Mouse (Mus musculus): ENCODE measurements at regions not wholly inside any gene's neighbourhood (a gene's known extent, or its start where the extent isn't known, plus 50 kb on each side); places are given as distances from the start of the nearest gene placed in this dataset.
A peak's percentile ranks its signal among the peaks of the same experiment; 100 is the strongest.

DNA sequence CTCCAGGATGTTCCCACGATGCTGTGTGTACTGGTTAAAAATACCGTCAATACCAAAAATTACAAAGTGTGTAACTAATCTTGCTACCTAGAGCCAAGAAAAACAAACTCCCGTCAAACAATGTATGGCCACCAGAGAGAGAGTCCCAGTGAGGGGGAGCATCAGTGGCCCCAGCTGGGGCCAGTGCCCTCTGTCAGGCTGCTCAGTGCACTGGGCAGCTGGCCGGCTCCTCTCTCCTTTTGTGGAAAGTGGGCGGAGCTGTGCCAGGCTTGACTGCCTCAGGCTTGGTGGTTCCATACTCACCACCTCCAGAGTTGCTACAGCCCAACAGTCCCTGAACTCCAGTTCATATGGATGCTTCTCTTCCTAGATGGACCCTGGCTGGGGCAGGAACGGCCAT is 53.8 kb upstream of the Sept5 start:
- peak; percentile 29 for DNase-seq
- intact Hi-C loops (cut with DNase I) = no loop called here

DNA sequence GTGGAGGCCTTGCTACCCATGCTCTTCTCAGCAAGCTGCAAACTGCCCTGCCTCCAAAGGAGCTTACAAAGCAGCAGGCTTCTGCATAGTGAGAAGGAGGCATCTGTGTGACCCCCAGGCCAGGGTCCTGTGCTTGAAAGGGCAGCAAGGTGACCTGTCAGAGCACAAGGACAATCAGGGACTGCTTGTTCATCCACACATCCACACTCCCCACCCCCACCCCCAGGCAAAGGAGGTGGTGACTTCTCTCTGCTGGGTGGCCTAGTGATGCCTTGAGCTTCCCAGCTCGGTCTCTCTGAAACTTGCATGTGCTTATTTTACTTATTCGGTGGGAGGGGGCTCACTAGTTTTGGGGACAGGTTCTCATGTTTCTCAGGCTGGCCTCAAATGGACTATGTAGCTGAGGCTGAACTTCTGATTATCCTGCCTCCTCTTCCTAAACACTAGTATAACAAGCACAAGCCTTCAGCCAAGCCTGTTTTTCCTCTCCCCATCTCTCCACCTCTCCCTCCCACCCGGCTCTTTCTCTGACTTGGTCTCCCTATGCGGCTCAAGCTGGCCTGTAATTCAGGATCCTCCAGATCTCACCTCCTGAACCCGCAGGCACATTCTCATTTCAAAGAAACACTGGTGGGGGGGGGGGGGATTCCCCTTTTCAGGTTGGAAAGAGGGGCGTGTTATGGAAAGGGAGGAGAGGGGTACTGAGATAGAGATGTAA is 56.4 kb upstream of the Sept5 start:
- DNase-seq = no peak
- intact Hi-C loops (cut with DNase I) = no loop called here

DNA sequence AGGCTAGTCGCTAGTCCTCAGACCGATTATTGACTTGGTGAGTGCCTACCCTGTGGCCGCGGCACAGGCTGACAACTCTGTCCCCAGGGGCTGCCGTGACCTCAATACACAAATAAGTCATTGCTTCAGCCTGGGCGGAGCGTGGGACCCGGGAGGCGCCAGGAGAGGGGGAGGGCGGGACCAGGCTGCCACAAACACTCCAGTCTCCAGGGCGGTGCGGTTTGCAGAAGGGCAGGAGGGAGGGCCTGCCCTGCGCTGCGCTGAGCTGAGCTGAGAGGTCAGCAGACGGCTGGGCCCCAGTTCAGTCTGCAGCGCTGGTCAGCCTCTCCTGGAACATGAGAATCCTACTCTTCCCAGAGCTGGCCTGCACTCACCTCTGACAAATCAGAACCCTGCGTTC is 57.2 kb upstream of the Sept5 start:
- DNase-seq = peak; percentile 79
- intact Hi-C loops (cut with DNase I) = no loop called here

DNA sequence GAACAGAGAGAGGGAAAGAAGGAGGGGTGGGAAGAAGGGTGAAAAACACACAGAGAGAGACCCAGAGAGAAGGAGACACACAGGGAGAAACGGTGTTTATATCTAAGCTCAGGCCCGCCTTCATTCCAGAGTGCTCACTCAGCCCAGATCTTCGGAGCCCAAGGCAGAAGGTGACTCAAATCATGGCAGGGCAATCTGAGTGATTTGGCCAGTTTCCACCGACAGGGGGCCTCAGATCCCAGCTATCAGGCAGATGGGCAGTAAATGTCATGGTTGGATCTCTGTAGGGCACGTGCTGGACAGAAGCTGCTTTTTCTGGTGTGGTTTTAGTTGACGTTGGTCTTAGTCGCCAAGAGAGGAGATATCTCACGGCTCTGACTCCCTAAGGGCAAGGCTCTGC is 57.6 kb upstream of the Sept5 start:
- intact Hi-C loops (cut with DNase I) = no loop called here
- peak; percentile 72 for DNase-seq

DNA sequence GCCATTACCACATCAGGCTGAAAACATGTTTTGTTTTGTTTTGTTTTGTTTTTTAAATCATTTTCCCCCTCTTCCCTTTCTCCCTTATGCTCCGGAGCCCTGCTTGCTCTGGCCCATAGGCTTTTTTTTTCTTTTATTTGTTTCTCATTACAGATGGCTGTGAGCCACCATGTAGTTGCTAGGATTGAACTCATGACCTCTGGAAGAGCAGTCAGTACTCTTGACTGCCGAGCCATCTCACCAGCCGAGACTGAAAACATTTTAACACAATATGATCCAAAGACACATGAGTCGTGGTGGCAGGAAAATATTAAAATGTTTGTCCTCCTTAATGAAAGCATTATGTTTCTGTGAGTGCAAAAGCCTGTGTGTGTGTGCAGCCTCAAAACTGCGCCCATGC is 65.8 kb upstream of the Sept5 start:
- DNase-seq = no peak
- intact Hi-C loops (cut with DNase I) = loop anchor here (5.0 kb wide), 1 partner anchor 102 kb away; no protein-coding TSS in a partner anchor

DNA sequence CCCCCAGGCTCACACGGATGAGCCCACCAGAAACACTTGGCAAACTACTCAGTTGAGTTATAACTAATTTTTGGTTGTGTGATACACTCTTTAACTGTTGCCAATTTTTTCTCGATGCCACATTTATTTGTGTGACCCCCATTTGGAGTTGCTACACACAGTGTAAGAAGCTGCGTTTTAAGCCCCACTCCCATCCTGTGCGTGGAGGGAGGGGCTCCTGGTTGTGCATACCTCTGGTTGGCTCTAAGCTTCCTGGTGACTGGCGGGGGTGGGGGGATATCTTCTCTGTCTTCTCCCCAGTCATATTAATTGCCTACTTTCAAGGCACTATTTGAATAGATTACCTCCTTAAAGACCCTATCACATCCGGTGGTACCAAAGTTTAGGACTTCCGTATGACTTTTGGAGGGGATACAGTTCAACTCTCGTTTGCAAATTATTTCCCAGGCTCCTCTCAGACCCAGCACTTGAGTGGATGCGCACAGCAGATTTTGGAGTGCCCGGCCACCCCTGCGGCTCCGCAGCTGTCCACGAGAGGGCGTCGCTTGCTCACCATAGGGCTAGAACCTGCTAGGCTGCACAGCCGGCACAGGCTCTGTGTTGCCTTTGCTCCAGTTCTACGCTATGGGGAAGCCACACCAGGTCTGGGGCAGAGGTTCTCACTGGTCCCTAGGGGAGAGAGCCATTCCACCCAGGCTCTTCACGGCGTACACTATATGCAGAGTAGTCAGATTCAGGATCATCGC is 66.5 kb upstream of the Sept5 start:
- intact Hi-C loops (cut with DNase I) = loop anchor here (5.0 kb wide), 1 partner anchor 101 kb away; no protein-coding TSS in a partner anchor
- DNase-seq = peak; percentile 85

DNA sequence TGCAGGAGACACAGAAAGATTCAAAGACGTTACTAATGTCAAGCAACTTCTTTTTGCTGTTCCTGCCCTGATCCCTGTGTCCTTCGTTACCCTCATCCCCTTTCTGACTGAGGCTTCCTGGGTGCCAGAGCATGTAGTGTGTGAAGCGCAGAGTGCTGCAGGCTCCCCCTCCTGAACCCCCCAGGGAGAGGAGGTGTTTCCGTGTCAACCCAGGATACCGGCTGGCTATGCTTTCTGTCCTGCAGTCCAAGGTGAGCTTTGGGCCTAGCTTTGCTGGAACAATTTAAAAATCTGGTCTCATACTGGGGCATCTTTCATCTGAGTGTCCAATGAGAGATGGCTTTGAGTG is 67.0 kb upstream of the Sept5 start:
- intact Hi-C loops (cut with DNase I) = loop anchor here (5.0 kb wide), 1 partner anchor 101 kb away; no protein-coding TSS in a partner anchor
- DNase-seq = no peak

DNA sequence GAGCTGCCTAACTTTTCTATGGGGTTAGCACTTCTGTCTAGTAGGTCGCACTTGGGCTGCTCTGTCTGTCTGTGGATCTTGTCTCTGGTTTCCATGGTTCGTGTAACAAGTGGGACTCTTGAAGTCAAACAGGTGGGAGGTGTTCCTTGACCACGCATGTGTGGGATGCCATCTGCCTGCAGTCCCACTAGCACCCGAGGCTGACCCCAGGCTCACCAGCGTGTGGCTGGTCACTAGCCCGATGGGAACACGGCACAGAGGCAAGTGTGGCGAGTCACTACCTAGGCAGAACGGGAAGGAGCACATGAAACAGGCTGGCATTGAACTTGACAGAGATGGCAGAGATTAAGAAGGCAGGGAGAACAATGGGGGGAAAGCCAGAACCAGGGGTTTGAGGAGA is 72.5 kb upstream of the Cldn5 start:
- DNase-seq = no peak
- intact Hi-C loops (cut with DNase I) = no loop called here

DNA sequence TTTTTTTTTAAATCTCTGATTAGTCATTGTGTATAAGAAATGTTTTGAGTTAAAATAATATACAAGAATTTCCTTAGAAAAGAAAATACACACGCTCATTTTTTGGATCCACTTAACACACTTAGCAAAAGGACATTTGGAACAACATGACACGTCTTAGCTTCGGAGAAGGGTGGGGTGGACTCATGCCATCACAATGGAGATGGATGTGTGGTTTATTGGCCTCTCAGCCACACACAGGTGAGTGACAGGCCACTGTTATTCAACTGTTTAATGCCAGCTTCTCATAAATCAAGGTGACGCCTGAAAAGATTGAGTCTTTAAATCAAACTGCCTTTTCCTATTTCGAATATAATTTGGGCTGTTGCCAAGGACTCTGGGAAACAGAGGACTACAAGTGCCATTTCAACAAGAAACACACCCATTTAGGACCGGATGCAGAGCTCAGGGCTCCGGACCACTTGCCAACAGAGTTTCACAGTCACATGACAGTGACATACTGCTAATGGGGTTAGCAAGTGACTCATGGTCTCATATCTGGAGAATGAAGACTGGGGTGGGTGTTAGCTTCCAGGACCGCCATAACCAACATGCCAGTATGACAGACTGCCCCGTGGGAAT is 71.5 kb upstream of the Cldn5 start:
- intact Hi-C loops (cut with DNase I) = no loop called here
- DNase-seq = no peak

DNA sequence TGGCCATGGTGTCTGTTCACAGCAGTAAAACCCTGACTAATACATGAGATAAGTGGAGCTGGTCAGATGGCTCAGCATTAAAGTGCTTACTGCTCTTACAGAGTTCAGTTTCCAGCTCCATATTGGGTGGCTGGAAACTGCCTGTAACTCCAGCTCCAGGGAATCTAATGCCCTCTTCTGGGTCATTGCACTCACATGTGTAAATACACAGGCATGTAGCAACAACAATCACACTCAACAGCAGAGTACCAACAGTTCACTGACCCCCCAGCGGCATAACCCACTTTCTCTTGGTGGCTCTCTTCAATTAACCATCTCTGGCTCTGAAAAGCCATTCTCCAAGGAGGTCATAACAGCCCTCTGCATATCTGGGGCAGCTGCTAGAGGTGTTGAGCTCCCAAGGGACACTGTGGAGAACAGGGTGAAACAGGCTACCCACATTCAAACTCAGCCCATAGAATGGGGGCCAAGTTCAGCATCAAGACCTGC is 65.0 kb upstream of the Cldn5 start:
- DNase-seq = no peak
- intact Hi-C loops (cut with DNase I) = no loop called here

DNA sequence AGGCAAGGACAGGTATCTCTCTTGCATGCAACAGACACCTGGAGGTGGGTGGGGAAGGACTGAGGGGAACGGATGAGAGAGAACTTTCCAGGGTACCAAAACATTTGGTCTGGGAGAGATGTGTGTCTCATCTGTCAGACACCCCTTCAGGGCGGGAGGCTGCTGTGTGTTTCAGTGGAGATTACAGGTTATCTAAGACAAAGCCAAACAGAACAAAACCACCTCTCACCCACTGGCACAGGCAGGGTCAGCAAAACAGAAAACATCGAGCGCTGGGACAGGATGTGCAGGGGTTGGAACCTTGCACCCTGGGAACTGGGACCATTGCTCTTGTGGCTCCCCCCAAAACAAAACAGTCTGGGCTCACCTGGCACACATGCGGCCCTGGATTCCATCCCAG is 63.6 kb upstream of the Cldn5 start:
- no peak for DNase-seq
- intact Hi-C loops (cut with DNase I) = no loop called here

DNA sequence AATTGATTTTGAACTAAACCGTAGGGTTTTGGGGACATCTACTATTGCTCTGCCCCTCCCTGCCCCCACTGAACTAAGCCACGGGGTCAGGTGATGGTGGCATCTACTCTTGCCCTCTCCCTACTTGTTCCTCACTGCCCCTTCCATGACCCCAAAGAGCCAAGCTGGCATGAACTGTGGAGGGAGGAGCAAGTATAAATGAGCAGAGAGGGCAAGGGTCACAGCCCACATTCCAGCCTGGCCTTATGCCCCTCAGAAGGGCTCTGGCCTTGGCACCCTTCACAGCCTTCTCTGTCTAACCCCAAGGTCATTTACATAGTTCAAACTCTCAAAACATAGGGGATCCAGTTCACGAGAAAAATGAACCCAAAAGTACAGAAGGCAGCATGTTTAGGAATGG is 61.3 kb upstream of the Cldn5 start:
- DNase-seq = no peak
- intact Hi-C loops (cut with DNase I) = no loop called here

DNA sequence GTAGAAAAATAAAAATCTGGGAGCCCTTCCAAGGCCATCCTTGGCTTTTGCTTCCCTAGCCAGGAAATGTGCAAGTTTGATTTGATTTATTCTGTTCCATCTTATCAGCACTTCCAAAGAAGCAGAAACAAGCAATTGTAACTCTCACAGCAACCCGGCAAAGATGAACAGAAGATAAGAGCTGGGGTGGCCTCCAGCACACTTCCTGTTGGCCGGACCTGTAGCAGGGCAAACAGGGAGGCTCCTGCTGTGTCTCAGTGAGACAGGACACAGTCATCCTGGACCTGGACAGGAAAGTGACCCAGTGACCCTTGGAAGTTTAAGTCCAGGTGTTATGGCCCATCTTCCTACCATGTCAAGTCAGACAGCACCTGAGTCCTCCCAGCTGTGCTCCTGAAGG is 58.6 kb upstream of the Cldn5 start:
- intact Hi-C loops (cut with DNase I) = no loop called here
- DNase-seq = no peak

DNA sequence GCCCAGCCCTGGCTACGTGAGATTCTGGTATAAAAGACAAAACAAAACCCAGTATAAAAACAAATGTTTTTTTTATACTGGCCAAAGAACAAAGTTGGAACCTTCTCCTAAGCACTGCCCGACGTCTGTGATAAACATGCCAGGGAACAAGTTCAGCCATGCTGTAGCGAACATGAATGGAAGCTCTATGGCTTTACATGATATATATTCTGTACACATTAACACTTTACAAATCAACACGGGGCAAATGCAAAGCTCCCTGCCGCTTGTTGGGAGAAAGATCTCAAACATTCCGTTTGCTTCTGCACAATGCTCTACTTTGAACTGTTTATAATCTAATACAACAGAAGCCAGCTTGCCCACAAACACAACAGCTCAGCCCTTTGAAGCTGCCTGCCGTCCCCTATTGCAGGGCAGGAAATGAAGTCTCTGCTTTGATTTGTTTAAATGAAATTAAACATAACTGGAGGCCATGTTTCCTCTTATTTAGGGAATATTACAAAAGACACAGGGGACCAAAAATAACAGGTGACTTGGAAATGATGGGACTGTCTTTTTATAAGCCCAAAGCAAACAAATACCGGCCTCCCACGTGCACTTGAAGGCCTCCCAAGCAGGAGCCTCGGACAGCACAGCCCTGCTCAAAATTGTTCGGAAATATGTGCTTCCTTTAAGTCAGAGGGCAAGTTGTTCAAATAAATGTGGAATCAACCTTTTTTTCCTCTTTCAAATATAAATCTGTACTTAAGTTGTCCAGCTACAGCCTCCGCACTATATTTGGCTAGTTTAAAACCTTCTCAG is 56.0 kb upstream of the Cldn5 start:
- no peak for DNase-seq
- intact Hi-C loops (cut with DNase I) = no loop called here

DNA sequence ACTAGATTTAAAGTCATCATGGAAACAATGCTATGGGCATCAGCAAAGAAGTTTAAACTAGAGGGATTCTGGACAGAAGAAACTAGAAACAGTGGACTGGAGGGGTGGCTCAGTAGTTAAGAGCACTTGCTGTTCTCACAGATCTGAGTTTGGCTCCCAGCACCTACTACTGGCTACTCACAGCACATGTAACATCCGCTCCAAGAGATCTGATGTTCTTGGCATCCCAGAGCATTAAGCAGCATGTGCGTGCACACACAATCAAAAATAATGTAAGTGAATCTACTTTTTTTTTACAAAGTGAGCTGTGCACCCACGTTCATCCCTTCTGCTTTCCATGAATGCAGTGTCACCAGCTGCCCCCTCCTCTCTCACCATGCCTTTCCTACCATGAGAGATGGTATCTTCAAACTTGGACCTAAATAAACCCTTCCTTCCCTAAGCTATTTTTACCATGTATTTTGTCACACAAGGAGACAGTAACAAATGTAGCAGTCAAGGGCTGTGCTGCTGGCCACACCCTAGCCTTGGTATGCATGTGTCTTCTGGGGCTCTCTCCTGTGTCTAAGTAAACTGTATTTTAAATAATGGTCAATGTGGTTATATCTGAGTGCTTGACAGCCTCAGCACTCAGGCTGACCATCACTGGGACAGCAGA is 53.3 kb upstream of the Cldn5 start:
- intact Hi-C loops (cut with DNase I) = no loop called here
- DNase-seq = no peak

DNA sequence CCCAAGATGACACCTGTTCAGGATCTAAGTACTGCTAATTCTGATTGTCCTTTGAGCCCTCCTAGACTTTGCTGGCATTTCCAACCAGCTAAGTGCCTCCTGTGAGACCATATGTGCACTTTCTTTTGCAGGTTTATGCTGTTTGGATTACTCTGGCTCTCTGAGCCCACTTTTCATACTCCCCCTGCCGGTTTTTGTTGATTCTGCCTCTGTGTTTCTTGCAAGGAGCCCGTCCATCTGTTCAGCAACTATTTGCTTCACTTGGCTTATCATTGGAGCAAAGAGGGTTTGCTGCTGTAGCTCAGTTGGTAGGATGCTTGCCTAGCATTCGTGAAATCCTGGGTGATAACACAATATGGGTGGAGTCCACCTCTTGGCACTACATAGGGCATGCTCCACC is 52.8 kb upstream of the Cldn5 start:
- DNase-seq = peak; percentile 17

DNA sequence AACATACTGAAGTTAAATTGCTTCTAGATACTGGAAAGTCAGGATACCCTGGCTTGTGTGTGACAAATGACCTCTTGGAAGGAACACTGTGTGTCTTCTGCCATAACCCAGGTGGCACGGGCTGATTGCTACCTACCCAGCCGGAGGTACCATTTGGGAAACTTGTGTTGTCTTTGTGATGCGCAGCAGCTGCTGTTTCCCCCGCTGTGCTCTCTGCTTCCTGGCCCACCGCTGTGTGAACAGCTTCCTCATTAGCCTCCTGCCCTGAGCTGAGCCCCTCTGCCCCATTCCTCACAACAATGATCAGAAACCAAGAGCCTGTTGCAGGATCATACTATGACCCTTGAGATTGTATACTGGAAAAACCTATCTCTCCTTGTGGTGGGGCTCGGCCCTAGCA is 51.9 kb upstream of the Cldn5 start:
- intact Hi-C loops (cut with DNase I) = no loop called here
- no peak for DNase-seq

More for the DNA sequence above, 52.8 kb upstream of the Cldn5 start:
- intact Hi-C loops (cut with DNase I) = no loop called here
